8 mouse cellular contexts compared by ENCODE assay signal in the genomic region with DNA sequence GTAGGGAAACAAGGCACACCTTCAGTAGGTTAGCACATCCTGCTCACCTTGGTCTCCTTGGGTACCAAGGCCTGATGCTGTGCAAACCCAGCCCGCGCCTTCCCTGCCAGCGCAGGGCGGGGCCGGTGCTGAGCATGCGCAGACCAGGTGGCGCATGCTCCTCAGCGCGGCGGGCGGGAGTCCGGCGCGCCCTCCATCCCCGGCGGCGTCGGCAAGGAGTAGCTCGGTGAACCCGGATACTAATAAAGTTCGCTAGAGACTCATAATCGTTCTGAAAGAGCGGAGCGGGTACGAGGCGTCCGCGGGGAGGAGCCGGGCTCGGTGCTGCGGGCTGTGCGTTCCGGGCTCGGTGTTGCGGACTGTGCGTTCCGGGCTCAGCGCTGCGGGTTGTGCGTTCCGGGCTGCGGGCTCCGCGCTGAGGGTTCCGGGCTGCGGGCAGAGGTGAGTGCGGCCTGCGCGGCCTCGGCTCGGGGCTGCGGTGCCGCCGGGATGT. TPM values are rescaled to one million over a fixed set of nuclear protein-coding genes. Genes with fewer than 3 reads are reported as not detected.
A peak's percentile ranks its signal among the peaks of the same experiment; 100 is the strongest.
DNase-seq lines count a peak whose midpoint lies in the region; ATAC-seq and TF ChIP-seq lines count a peak whose summit lies in the region.

A gene (plus strand): TSS at position 155 of the 493 bp plus-strand sequence.

- peak; percentile 95 for ATAC-seq in erythroblast, adult 5-6 weeks (replicated peaks; ENCODE audit: low FRiP score, poor library complexity, severe bottlenecking)
- ATAC-seq in heart, embryonic 11.5 days (replicated peaks; ENCODE audit: insufficient number of reproducible peaks, low FRiP score, low TSS enrichment) = peak; percentile 91
- peak; percentile 97 for ATAC-seq in kidney, embryonic 15.5 days (replicated peaks; ENCODE audit: low FRiP score)
- peak; percentile 90 for ATAC-seq in limb, embryonic 15.5 days (ENCODE audit: insufficient number of reproducible peaks, low FRiP score, low TSS enrichment, low read depth)
- peak; percentile 97 for ATAC-seq in midbrain, postnatal 0 days (ENCODE audit: low FRiP score)

- peak; percentile 91 for DNase-seq in CD4-positive helper T cell, adult 2 months (ENCODE audit: low read depth, low spot score)
- peak; percentile 96 for DNase-seq in brain, embryonic 14.5 days (ENCODE audit: low read depth)
- peak; percentile 91 for DNase-seq in midbrain, postnatal 0 days (ENCODE audit: low spot score)
- DNase-seq in spleen, postnatal 14 days (ENCODE audit: low spot score in 2 of 2) = peak; percentile 49 to 59

- no peak for TF ChIP-seq CTCF in brain, embryonic 14.5 days (IDR thresholded peaks at IDR 0.05; ENCODE audit: borderline replicate concordance, extremely low read depth, insufficient read depth, insufficient read length)
- TF ChIP-seq CTCF in midbrain, postnatal 0 days (IDR thresholded peaks at IDR 0.05) = no peak

- H3K27me3 ChIP-seq in heart, embryonic 11.5 days (ENCODE audit: control insufficient read depth, insufficient read depth, low read length) = no peaks in the 10 kb centered on the region
- H3K27me3 ChIP-seq in kidney, embryonic 15.5 days = no peaks in the 10 kb centered on the region
- no peaks in the 10 kb centered on the region for H3K27me3 ChIP-seq in limb, embryonic 15.5 days
- H3K27me3 ChIP-seq in midbrain, postnatal 0 days (ENCODE audit: insufficient read depth, low read length) = no peaks in the 10 kb centered on the region

- peaks cover 5% of the 10 kb centered on the region; the same call in 1 of the 2 replicates for H3K4me1 ChIP-seq in heart, embryonic 11.5 days (ENCODE audit: control insufficient read depth, insufficient read depth, low read length)
- peaks cover 12% of the 10 kb centered on the region for H3K4me1 ChIP-seq in kidney, embryonic 15.5 days
- H3K4me1 ChIP-seq in limb, embryonic 15.5 days = peaks cover 7% of the 10 kb centered on the region
- H3K4me1 ChIP-seq in midbrain, postnatal 0 days (ENCODE audit: insufficient read depth, low read length) = peaks cover 3% of the 10 kb centered on the region

- H3K9ac ChIP-seq in heart, embryonic 11.5 days (ENCODE audit: low read depth, low read length) = peak within 1 kb of the TSS; percentile 91
- peak within 1 kb of the TSS; percentile 92 for H3K9ac ChIP-seq in kidney, embryonic 15.5 days
- peak within 1 kb of the TSS; percentile 96 for H3K9ac ChIP-seq in limb, embryonic 15.5 days
- H3K9ac ChIP-seq in midbrain, postnatal 0 days (replicated peaks; ENCODE audit: low read length, poor library complexity, severe bottlenecking) = peak within 1 kb of the TSS; percentile 84

- H3K9me3 ChIP-seq in heart, embryonic 11.5 days (replicated peaks; ENCODE audit: control insufficient read depth, low read length) = no peaks in the 10 kb centered on the region
- no peaks in the 10 kb centered on the region for H3K9me3 ChIP-seq in kidney, embryonic 15.5 days (replicated peaks)
- no peaks in the 10 kb centered on the region for H3K9me3 ChIP-seq in limb, embryonic 15.5 days
- H3K9me3 ChIP-seq in midbrain, postnatal 0 days (ENCODE audit: low read length) = no peaks in the 10 kb centered on the region

- TF ChIP-seq POLR2A in brain, embryonic 14.5 days (IDR thresholded peaks at IDR 0.05; ENCODE audit: borderline replicate concordance, extremely low read depth, insufficient read depth, insufficient read length, poor library complexity, severe bottlenecking) = peak; percentile 54; the same call in 1 of the 2 replicates

- peak within 1 kb of the TSS; percentile 82 for H3K4me2 ChIP-seq in heart, embryonic 11.5 days
- H3K4me2 ChIP-seq in kidney, embryonic 15.5 days = peak within 1 kb of the TSS; percentile 75
- H3K4me2 ChIP-seq in limb, embryonic 15.5 days = peak within 1 kb of the TSS; percentile 64
- H3K4me2 ChIP-seq in midbrain, postnatal 0 days (ENCODE audit: low read depth, low read length, poor library complexity, severe bottlenecking) = peak within 1 kb of the TSS; percentile 53

- H3K36me3 ChIP-seq in heart, embryonic 11.5 days (ENCODE audit: control insufficient read depth, insufficient read depth, low read length) = peaks cover 5% of the 10 kb centered on the region; the same call in 1 of the 2 replicates
- peaks cover 31% of the 10 kb centered on the region for H3K36me3 ChIP-seq in kidney, embryonic 15.5 days
- H3K36me3 ChIP-seq in limb, embryonic 15.5 days = peaks cover 16% of the 10 kb centered on the region
- H3K36me3 ChIP-seq in midbrain, postnatal 0 days (ENCODE audit: insufficient read depth, low read length) = peaks cover 13% of the 10 kb centered on the region; the same call in 1 of the 2 replicates

- WGBS in heart, embryonic 11.5 days (ENCODE audit: insufficient replicate concordance) = under 1% methylated on average over 43 of the region's 54 CpGs
- WGBS in kidney, embryonic 15.5 days = under 1% methylated on average over 50 of the region's 54 CpGs
- WGBS in limb, embryonic 15.5 days = 1% methylated on average over 40 of the region's 54 CpGs
- WGBS in midbrain, postnatal 0 days = under 1% methylated on average over 54 of the region's 54 CpGs

- H3K27ac ChIP-seq in heart, embryonic 11.5 days (ENCODE audit: low read depth, low read length) = peak within 1 kb of the TSS; percentile 74
- H3K27ac ChIP-seq in kidney, embryonic 15.5 days = peak within 1 kb of the TSS; percentile 93
- peak within 1 kb of the TSS; percentile 95 for H3K27ac ChIP-seq in limb, embryonic 15.5 days
- H3K27ac ChIP-seq in midbrain, postnatal 0 days (ENCODE audit: low read depth, low read length) = peak within 1 kb of the TSS; percentile 91

- peak within 1 kb of the TSS; percentile 81 for H3K4me3 ChIP-seq in heart, embryonic 11.5 days (ENCODE audit: low read depth, low read length)
- H3K4me3 ChIP-seq in kidney, embryonic 15.5 days (replicated peaks) = peak within 1 kb of the TSS; percentile 86
- peak within 1 kb of the TSS; percentile 86 for H3K4me3 ChIP-seq in limb, embryonic 15.5 days
- H3K4me3 ChIP-seq in midbrain, postnatal 0 days (ENCODE audit: low read depth, low read length) = peak within 1 kb of the TSS; percentile 87

RNA-seq across cellular contexts. Expression of the gene that starts here (rescaled TPM):
- polyA plus RNA-seq in brain, embryonic 14.5 days (2012; rRNA removed) = 17.1 and 19.8 TPM in 2 replicates
- 0.63 and 1.2 TPM in 2 replicates for total RNA-seq in erythroblast, adult 5-6 weeks (2015; ENCODE audit: low replicate concordance)
- 5.5 TPM in 1 of 2 replicates, not detected in the other for total RNA-seq in erythroblast, adult 5-6 weeks (2017; ENCODE audit: low replicate concordance)
- 14.2 and 14.4 TPM in 2 replicates for polyA plus RNA-seq in heart, embryonic 11.5 days (2014; fragmentation: Nextera tagmentation; extraction: Ambion mirVana)
- polyA plus RNA-seq in kidney, embryonic 15.5 days (2015; fragmentation: Nextera tagmentation; extraction: Ambion mirVana) = 28.0 and 30.2 TPM in 2 replicates
- polyA plus RNA-seq in limb, embryonic 15.5 days (2015; fragmentation: Nextera tagmentation; extraction: Ambion mirVana) = 34.8 and 36.2 TPM in 2 replicates
- 9.3 and 13.2 TPM in 2 replicates for total RNA-seq in midbrain, postnatal 0 days (2014; rRNA removed)
- polyA plus RNA-seq in midbrain, postnatal 0 days (2015; fragmentation: Nextera tagmentation; extraction: Ambion mirVana) = 25.0 and 29.8 TPM in 2 replicates

Comparison
In these comparisons a context has a peak if more than half of its experiments do, and no peak if none do; other contexts are left out.
1. Peak in every context shown above with its lines: DNase-seq, ATAC-seq, H3K4me3 ChIP-seq and H3K27ac ChIP-seq.